Mouse (Mus musculus): ENCODE data around the gene Tas1r3. TPM values are rescaled to one million over a fixed set of nuclear protein-coding genes. Genes with fewer than 3 reads are reported as not detected.

The Tas1r3 gene
- polyA plus RNA-seq, 1 experiment from 2014 or later, result 0.24 TPM

DNA sequence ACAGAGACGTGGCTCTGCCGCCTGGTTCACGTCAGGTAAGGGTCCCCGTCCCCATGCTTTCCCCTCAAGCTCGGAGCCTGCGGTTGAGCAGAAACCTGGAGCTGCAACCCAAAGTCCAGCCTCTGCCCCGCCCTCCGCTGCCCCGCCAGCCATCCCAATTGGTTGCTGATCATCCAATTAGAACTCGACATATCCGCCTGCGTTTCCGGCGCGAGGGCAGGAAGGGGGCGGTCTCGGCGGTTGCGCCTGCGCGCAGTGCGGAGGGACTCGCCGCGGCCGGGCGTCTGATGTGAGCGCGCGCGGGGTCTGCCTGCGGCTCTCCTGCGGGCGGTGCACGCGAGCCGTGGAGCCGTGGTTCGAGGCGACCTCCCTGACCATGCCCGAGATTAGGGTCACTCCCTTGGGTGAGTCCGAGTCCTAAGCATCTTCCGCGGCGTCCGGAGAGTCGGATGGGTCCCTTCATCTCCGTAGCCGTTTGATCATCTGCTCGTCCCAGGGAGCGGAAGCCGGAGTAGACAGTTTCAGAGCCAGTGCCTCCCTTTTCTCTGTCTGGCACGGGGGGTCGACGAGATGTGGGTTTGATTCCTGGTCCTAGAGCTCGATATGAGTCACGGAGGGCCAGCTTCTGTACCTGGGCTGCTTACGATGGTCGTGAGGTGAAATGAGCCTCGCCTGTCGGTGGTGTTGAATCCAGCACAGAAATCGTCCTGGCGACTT is 6.3 kb upstream of the Tas1r3 start, which contains the start of the genes Cptp and Ints11:
Gene Cptp, minus strand, starts transcription at position 124 of the 717 bp plus-strand sequence.
Gene Ints11, plus strand, starts transcription at position 230 of the 717 bp plus-strand sequence.
- Histone ChIP-seq H3K27me3 (ENCODE audit: low read depth, poor library complexity, severe bottlenecking) (no peaks in the 10 kb centered on the region), H3K27ac (peak within 1 kb of the TSS; percentile 88), H3K9me3 (replicated peaks) (no peaks in the 10 kb centered on the region), H3K4me1 (peaks cover 22% of the 10 kb centered on the region), H3K36me3 (peaks cover 56% of the 10 kb centered on the region), H3K4me3 (peak within 1 kb of the TSS; percentile 79)
- DNase-seq (ENCODE audit: low spot score), result peak; percentile 97
- under 1% methylated on average over 63 of the region's 63 CpGs for WGBS

DNA sequence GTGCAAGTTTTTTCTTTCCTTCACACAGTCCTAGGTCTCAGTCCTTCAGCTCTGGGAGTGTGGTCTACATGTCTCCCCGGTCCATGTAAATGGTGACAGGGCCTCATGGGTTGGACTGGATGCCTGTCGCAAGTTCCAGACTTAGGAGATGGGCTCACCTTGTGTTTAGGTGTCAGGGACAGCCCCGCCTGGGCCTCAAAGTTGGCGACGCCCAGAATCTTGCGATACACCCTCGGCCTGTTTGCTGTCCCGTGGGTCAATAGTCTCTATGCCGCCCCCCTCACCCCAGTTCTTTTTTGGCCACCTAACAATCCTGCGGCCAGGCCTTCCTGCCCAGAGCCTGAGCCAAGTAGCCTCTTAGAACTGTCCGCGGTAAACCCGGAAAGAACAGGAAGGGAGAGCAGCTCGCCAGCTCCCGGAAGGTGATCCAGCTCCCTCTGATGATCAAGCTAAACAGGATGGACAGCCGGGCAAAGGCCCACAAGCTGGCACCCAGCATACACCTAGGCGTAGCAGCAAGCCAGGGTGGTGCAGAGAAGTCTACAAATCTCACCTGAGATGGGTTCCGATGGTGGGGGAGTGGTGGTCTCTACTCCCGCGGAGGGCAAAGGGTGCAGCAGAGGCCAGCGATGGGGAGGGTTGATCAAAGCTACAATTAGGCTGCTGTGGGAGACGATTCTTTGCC is 5.6 kb upstream of the Tas1r3 start:
- Histone ChIP-seq H3K4me3 (peak overlapping the region; percentile 79), H3K27ac (peak overlapping the region; percentile 88), H3K36me3 (peaks cover 49% of the 10 kb centered on the region), H3K27me3 (ENCODE audit: low read depth, poor library complexity, severe bottlenecking) (no peaks in the 10 kb centered on the region), H3K4me1 (peaks cover 22% of the 10 kb centered on the region), H3K9me3 (replicated peaks) (no peaks in the 10 kb centered on the region)
- WGBS, result 10% methylated on average over 22 of the region's 22 CpGs
- DNase-seq (ENCODE audit: low spot score), result no peak

DNA sequence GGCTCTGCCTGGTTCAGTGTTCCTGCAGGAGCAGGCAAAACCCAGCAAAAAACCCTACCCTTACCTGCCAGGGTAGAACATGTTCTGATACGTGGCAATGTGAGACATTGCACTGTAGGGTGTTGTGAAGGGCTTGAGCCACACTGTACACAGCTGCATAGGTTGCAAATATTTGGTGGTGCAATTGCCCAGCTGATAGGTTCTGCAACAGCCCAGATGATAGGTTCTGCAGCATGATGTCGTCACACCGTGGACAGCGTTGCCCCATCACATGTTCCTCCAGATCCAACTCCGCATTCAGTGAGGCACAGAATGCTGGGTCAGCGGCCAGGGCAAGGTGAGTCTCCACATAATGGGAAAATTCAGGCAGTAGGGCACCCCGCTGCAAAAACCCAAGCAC is 1.4 kb downstream of the Tas1r3 start:
- 93% methylated on average over 7 of the region's 7 CpGs for WGBS
- Histone ChIP-seq H3K9me3 (replicated peaks) (no peaks in the 10 kb centered on the region), H3K36me3 (peaks cover 60% of the 10 kb centered on the region), H3K4me1 (no peaks in the 10 kb centered on the region), H3K4me3 (no peak overlapping the region), H3K27me3 (ENCODE audit: low read depth, poor library complexity, severe bottlenecking) (no peaks in the 10 kb centered on the region), H3K27ac (no peak overlapping the region)
- no peak for DNase-seq (ENCODE audit: low spot score)

DNA sequence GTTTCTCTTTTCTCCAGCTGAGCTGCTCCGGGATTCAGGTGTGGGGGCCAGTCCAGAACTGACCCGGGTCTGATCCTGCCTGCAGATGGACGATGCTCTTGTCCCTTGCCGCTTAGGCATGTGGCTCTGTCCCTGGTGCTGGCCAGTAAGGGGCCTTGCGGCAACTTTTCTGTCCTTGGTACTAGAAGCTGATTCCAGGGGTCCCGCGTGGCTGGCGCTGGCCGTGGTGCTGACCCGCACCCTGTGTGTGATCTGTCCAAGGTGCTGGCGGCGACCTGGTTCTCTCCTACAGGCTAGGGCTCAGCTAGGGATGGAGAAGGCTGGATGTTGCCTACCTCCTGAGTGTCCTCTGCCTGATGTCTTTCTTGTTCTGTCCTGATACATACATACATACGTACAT is 3.8 kb downstream of the Tas1r3 start:
- Histone ChIP-seq H3K4me1 (no peaks in the 10 kb centered on the region), H3K4me3 (0 out of 2 replicates have a peak overlapping the region, but pooled peaks have one; percentile 12)

DNA sequence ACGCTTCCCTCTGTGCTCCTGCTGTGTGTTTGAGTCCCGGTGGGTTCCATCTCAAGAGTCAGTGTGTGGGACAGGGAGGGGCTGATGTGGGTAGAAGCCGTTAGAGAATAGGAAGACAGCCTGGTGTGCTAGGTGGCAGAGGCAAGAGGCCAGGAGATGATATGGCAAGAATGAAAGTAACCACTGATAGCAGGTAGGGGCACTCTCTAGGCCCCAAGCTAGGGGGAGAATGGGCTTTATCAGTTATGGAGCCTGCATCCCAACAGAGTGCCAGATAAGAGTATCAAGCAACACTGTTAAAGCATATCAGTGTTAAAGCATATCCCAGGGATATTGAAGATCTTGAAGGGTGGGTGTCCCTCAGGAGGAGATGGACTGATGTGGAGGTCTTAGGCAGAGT is 6.3 kb downstream of the Tas1r3 start:
- Histone ChIP-seq H3K27me3 (ENCODE audit: low read depth, poor library complexity, severe bottlenecking) (no peaks in the 10 kb centered on the region), H3K4me1 (no peaks in the 10 kb centered on the region), H3K9me3 (replicated peaks) (no peaks in the 10 kb centered on the region), H3K27ac (no peak overlapping the region), H3K36me3 (peaks cover 79% of the 10 kb centered on the region), H3K4me3 (no peak overlapping the region)
- no peak for DNase-seq (ENCODE audit: low spot score)
- 87% methylated on average over 3 of the region's 3 CpGs for WGBS

More for the DNA sequence above, 3.8 kb downstream of the Tas1r3 start:
- no peak overlapping the region for H3K27ac ChIP-seq
- H3K36me3 ChIP-seq, result peaks cover 67% of the 10 kb centered on the region
- H3K9me3 ChIP-seq (replicated peaks), result no peaks in the 10 kb centered on the region
- DNase-seq (ENCODE audit: low spot score), result peak; percentile 96
- H3K27me3 ChIP-seq (ENCODE audit: low read depth, poor library complexity, severe bottlenecking), result no peaks in the 10 kb centered on the region
- 20% methylated on average over 13 of the region's 13 CpGs for WGBS

DNA sequence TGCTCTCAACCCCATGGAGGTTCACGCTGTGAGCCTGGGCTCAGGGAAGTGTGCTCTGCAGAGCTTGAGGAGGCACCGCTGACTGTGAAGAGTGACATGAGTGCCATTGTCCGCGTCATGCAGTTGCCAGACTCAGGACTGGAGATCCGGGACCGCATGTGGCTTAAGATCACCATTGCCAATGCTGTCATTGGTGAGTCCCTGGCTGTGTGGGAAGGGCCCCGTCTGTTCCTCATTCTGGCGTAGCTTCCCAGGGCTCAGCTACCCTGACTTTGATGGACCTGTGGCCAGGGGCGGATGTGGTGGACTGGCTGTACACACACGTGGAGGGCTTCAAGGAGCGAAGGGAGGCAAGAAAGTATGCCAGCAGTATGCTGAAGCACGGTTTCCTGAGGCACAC is 7.1 kb downstream of the Tas1r3 start:
- peaks cover 75% of the 10 kb centered on the region for H3K36me3 ChIP-seq
- H3K27me3 ChIP-seq (ENCODE audit: low read depth, poor library complexity, severe bottlenecking), result no peaks in the 10 kb centered on the region
- H3K4me3 ChIP-seq, result no peak overlapping the region
- 89% methylated on average over 12 of the region's 12 CpGs for WGBS
- no peak overlapping the region for H3K27ac ChIP-seq
- H3K9me3 ChIP-seq (replicated peaks), result no peaks in the 10 kb centered on the region
- DNase-seq (ENCODE audit: low spot score), result no peak
- H3K4me1 ChIP-seq, result no peaks in the 10 kb centered on the region

DNA sequence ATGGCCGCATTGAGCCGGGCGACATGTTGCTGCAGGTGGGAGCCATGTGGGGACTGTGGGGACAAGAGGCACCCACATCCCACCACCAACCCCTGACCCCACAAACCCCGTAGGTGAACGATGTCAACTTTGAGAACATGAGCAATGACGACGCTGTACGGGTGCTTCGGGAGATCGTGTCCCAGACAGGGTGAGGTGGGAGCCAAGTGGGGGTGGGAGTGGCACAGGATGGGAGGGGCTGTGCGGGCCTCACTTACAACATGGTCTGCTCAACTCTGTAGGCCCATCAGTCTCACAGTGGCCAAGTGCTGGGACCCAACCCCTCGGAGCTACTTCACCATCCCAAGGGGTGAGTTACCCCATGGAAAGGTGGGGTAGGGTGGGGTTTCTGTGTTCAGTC is 8.2 kb downstream of the Tas1r3 start:
- Histone ChIP-seq H3K9me3 (replicated peaks) (no peaks in the 10 kb centered on the region), H3K4me3 (no peak overlapping the region), H3K4me1 (no peaks in the 10 kb centered on the region), H3K27ac (no peak overlapping the region), H3K36me3 (peaks cover 66% of the 10 kb centered on the region), H3K27me3 (ENCODE audit: low read depth, poor library complexity, severe bottlenecking) (no peaks in the 10 kb centered on the region)
- WGBS, result 98% methylated on average over 12 of the region's 12 CpGs
- no peak for DNase-seq (ENCODE audit: low spot score)

DNA sequence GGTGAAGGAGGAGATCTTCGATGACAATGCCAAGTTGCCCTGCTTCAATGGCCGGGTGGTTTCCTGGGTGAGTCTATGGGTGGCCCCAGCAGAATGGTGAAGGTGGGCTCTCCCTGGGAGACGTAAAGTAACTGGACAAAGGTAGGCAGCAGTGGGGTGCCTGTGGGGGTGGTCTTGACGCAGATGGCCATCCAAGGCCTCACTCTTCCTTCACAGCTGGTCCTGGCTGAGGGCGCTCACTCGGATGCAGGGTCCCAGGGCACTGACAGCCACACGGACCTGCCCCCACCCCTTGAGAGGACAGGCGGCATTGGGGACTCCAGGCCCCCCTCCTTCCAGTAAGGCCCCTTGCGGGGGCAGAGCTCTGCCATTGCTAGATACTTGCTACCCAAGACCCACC is 9.7 kb downstream of the Tas1r3 start:
- H3K27me3 ChIP-seq (ENCODE audit: low read depth, poor library complexity, severe bottlenecking), result no peaks in the 10 kb centered on the region
- peaks cover 6% of the 10 kb centered on the region for H3K4me1 ChIP-seq
- H3K4me3 ChIP-seq, result no peak overlapping the region
- H3K9me3 ChIP-seq (replicated peaks), result no peaks in the 10 kb centered on the region
- DNase-seq (ENCODE audit: low spot score), result no peak
- H3K36me3 ChIP-seq, result peaks cover 55% of the 10 kb centered on the region
- WGBS, result 89% methylated on average over 9 of the region's 9 CpGs
- no peak overlapping the region for H3K27ac ChIP-seq

DNA sequence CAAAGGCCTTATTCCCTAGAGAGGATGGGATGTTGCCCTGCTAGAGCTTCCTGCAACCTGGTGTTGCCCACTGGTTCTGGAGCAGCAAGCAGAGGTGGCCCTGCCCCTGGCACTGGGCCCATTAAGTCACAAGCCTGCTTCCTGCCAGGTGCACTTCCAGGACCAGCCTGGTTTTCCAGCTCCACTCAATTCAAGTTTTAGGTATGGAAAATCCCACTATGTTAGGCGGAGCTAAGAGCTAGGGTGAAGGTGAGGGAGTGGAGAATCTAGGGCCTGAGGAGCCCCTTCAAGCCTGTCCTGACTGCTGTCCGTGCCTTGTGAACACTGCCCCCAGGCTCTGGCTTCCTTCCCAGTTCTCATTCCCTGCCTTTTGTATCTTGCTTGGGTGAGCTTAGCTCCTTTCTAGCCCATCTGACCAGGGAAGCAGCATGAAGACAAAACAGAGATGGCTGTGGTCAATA is 11.2 kb downstream of the Tas1r3 start:
- Histone ChIP-seq H3K27me3 (ENCODE audit: low read depth, poor library complexity, severe bottlenecking) (no peaks in the 10 kb centered on the region), H3K9me3 (replicated peaks) (no peaks in the 10 kb centered on the region), H3K27ac (no peak overlapping the region), H3K4me1 (peaks cover 17% of the 10 kb centered on the region), H3K36me3 (peaks cover 41% of the 10 kb centered on the region), H3K4me3 (no peak overlapping the region)
- no peak for DNase-seq (ENCODE audit: low spot score)
- 85% methylated on average over 2 of the region's 2 CpGs for WGBS

DNA sequence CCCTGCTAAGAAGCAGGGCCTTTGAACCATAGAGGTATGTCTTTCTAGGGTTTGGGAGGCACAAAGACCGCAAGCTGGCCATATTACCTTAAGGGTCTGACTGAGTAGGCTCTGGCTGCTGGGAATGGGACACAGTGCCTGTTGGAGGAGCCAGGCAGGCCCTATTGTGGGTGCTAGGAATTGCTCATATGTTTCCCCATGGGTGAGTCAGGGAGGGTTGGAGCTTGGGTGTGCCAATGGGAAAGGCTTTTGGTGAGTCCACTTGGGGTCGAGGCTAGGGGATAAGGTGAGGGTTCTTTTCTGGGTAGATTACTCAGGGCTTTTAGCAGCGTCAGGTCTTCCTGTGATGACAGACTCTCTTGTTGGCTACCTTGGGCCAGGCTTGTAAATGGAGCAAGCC is 11.8 kb downstream of the Tas1r3 start:
- no peak for DNase-seq (ENCODE audit: low spot score)
- Histone ChIP-seq H3K27me3 (ENCODE audit: low read depth, poor library complexity, severe bottlenecking) (no peaks in the 10 kb centered on the region), H3K9me3 (replicated peaks) (no peaks in the 10 kb centered on the region), H3K4me3 (no peak overlapping the region), H3K4me1 (peaks cover 23% of the 10 kb centered on the region), H3K36me3 (peaks cover 35% of the 10 kb centered on the region), H3K27ac (no peak overlapping the region)
- WGBS, result 90% methylated on average over 3 of the region's 3 CpGs

DNA sequence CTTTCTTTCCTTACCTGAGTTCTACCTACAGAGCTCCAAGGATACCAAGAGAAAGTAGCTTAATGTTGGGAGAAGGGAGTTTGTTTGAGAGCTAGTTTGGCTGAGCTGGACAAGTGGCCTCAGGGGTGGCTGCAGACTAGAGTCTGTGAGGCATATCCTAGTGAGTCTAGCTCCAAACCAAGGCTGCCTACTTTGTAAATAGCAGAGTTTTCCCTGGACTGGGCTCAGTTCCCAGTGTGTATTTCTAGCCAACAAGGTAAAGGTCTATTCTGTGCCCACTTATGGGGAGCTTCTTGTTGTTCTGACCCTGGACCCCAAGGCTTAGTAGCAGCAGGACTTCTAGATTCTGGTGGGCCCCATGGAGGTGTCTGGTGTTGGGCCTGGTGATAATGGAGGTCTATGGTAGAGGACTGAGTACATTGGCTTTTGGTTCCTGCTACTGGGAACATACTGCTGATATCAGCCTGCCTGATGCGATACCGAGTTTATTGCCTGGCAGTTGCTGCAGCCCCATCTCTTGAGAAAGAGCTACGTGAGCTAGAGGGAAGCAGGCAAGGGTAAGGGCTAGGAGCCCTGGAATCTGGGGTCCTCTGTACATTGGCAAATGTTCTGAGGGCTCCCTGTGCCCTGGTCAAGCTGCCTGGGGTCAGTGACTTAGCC is 13.2 kb downstream of the Tas1r3 start:
- 94% methylated on average over 3 of the region's 3 CpGs for WGBS
- peaks cover 21% of the 10 kb centered on the region for H3K36me3 ChIP-seq
- no peak overlapping the region for H3K4me3 ChIP-seq
- no peak overlapping the region for H3K27ac ChIP-seq
- no peaks in the 10 kb centered on the region for H3K9me3 ChIP-seq (replicated peaks)
- no peak for DNase-seq (ENCODE audit: low spot score)
- H3K4me1 ChIP-seq, result peaks cover 24% of the 10 kb centered on the region
- no peaks in the 10 kb centered on the region for H3K27me3 ChIP-seq (ENCODE audit: low read depth, poor library complexity, severe bottlenecking)

DNA sequence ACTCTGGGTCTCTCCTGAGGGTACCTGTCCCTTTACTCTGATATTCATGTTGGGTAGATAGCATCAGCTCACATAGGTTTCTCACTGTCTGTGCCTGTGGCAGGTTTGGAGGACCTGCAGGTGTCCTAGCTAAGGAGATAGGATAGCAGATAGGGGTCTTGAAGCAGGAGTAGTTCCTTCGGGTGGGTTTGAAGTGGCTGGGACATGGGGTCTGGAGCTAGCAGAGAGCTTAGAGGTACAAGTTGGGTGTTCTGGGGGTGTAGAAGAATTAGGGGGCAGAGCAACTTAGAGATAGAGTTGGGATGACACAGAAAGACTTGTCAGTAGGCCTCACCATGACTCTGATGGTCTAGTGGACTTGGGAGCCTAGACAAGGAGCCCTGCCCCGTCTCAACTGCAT is 13.8 kb downstream of the Tas1r3 start:
- Histone ChIP-seq H3K27ac (no peak overlapping the region), H3K9me3 (replicated peaks) (no peaks in the 10 kb centered on the region), H3K4me1 (peaks cover 24% of the 10 kb centered on the region), H3K27me3 (ENCODE audit: low read depth, poor library complexity, severe bottlenecking) (no peaks in the 10 kb centered on the region), H3K36me3 (peaks cover 15% of the 10 kb centered on the region), H3K4me3 (no peak overlapping the region)
- no peak for DNase-seq (ENCODE audit: low spot score)
- WGBS, result 85% methylated on average over 2 of the region's 2 CpGs

Data from limb, embryonic 10.5 days (tissue).